Mouse (Mus musculus): Measurements from ENCODE around the gene Iqcf1.
A peak's percentile ranks its signal among the peaks of the same experiment; 100 is the strongest.
"Not testable (repeated sequence)": the region's sequence is repeated elsewhere in the genome, so short reads cannot be mapped to it uniquely, and the experiment has no call there.

The Iqcf1 gene

DNA sequence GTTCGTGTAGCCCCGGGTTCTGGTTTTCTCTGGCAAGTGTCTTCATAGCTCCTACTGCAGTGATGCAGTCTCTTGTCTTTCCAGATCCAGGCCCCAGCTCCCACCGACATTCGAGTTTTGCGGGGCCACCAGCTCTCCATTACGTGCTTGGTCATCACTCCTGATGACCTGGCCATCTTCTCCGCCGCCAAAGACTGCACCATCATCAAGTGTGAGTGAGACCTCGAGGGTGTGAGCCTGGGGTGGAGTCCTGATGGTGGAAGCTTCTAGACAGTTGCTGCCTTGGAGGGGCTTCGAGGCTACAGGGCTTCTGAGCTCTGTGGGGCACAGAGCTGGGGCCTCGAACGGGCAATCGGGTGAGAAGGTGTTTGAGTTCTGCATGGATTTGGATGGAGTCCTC, 18.1 kb upstream of the Iqcf1 start:
- no peak for DNase-seq (ENCODE audit: inconsistent age in 2 of 2, low spot score in 1 of 2)

DNA sequence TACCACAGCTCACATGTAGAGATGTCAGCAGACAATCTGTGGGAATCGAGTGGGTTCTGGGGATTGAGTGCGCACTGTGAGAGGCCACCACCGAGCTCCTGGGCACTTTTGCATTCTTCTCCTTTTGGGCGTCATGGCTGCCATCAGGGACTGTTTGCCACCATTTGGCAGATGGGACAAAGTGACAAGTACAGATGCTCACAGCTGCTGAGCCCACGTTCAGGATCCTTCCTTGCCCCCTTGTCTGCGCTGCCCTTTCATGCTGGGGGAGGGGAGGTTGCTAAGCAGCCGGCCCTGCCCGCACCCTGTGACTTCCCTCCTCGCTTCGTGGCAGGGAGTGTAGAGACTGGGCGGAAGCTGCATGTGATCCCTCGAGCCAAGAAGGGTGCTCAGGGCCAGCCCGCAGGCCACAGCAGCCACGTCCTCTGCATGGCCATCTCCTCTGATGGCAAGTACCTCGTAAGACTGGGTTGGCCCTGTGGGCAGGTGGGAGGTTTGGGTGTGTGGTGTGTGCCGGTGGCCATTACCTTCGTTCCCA, 17.1 kb upstream of the Iqcf1 start:
- no peak for DNase-seq (ENCODE audit: inconsistent age in 2 of 2, low spot score in 1 of 2)

DNA sequence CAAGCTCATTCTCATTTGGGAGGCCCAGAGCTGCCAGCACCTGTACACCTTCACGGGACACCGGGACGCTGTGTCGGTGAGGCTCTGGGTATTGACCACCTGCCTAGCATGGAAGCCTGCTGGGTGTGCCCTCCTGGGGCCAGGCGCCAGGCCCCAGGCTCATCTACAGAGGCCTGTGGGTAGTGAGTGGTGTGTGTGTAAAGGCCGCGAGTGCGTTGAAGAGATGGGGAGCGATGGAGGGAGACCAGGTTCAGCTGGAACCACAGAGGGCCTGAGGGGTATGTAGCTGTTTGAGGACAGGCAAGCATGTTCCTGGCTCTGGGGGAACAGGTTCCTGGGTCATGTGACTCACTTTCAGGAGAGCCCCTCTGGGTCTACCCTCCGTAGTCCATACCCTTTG, 16.6 kb upstream of the Iqcf1 start:
- DNase-seq (ENCODE audit: inconsistent age in 2 of 2, low spot score in 1 of 2) = no peak

DNA sequence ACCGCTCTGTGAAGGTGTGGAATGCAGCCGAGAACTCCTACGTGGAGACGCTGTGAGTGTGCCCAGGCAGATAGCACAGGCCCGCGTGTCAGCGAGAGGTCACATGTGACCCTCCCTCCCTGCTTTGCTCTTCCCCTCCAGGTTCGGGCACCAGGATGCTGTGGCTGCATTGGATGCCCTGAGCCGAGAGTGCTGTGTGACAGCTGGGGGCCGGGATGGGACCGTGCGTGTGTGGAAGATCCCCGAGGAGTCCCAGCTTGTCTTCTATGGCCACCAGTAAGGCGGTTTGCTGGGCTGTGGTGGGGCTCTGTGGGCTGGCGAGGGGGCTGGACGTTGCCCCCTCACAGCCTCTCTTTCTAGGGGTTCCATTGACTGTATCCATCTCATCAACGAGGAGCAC, 16.2 kb upstream of the Iqcf1 start:
- peak in 1 of 2 experiments; percentile 16 for DNase-seq (ENCODE audit: inconsistent age in 2 of 2, low spot score in 1 of 2)

DNA sequence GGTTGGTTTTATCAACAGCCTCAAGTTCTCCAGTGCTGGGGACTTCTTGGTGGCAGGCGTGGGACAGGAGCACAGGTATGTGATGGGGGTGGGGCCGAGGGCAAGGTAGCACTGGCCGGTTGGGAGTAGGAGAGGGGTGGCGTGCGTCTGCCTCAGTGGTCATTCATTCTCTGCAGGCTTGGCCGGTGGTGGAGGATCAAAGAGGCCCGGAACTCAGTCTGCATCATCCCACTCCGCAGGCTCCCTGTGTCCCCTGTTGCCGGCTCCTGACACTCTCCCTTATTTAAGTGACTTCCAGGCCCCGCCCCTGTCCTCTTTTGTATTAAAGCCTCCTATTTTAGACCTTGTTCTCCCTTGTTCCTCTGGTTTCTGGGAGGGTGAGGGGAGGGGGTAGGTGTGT, 14.7 kb upstream of the Iqcf1 start:
- DNase-seq (ENCODE audit: inconsistent age in 2 of 2, low spot score in 1 of 2) = no peak

DNA sequence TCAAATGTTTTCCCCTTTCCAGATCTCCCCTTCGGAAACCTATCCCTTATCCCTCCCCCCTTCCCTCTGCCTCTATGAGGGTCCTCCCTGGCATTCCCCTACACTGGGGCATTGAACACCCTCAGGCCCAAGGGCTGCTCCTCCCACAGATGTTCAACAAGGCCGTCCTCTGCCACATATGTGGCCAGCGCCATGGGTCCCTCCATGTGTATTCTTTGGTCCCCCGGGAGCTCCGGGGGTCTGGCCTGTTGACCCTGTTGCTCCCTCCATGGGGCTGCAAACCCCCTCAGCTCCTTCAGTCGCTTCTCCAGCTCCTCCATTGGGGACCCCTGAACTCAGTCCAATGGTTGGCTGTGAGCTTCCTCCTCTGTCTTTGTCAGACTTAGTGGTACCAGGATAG, 12.2 kb upstream of the Iqcf1 start:
- DNase-seq (ENCODE audit: inconsistent age in 2 of 2, low spot score in 1 of 2) = not testable (repeated sequence)

DNA sequence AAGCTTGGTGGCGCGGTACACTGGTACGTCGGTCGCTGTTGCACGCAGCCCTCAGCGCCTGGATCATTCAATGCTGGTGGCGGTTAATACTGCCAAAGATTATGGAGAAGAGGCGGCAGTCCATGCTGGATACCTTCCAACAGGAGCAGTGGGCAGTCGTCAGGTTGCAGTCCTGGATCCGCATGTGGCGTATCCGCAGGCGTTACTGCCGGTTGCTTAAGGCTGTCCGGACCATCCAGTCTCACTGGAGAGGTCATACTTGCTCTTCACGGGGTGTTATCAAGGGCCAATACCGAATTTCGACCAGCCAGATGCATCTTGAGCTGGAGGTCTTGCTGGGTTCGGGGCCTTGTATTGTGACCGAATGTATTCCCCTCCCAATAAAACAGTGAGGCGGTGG, 2.1 kb downstream of the Iqcf1 start:
- no peak for DNase-seq (ENCODE audit: inconsistent age in 2 of 2, low spot score in 1 of 2)

DNA sequence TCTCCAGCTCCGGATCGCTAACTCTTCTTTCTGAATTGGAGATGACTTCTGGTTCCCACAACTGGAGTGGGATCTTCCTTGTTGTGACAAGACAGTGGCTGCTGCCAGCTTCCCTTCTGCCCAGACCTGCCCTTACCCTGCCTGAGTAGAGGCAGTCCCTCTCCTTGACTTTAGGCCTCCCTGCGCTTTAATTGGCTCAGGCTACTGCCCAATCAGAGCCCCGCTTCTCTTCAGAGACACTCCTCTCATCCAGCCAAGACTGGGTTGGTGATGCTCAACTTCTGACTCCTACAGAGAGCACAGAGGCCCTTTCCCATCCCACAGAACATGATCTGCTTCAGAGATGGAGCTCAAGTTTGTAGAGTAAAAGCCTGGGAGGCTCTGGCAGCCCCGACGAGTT, 4.5 kb downstream of the Iqcf1 start:
- DNase-seq (ENCODE audit: inconsistent age in 2 of 2, low spot score in 1 of 2) = no peak

DNA sequence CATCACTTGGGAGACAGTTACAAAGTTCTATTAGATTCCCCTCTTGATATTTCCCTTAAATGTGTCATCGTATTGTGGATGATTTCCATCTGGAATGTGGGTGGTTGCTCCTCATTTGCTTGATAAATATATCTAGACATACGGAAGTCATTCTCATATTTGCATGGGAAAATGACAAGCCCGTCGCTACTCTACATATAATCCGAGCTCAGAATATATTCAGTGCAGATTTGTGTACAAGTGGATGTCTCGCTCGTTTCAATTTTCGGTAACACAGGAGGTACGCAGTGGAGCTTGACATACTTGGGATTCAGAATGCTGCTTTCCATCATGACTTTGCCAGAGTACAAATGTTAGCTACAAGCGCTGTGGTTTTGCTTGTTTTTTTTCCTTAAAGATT, 9.6 kb downstream of the Iqcf1 start:
- no peak for DNase-seq (ENCODE audit: inconsistent age in 2 of 2, low spot score in 1 of 2)

DNA sequence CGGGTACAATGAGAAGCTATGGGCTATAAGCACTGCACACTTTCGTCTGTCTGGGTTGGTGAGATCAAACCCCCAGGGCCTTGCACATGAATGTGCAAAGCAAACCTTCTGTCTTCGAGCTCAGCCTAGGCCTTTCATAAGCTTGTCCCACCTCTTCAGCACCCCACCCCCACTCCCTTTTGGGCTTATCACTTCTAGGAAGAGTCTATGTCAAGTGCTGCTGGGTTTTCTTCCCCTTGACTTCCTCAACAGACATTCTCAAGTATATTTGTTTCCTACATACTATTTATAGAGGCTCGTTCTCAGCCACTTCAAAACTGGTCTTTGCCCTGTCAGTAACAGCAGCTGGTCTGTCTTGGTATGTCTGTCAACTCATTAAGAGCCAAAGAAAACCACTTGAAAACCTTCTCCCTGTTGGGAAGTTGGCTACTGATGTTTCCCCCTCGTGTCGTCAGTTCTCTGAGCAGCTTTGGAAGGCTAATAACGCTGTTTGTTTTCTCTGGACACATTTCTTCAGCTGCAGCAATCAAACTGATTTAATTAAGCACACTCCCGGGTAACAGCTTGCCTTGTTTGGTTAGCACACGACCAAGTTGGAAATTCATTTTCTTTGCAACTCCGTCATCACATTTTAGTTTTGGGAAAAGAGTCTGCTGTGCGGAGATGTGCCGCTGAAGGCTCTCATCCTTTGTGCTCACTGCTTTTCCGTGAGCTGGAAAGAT, 13.1 kb downstream of the Iqcf1 start:
- DNase-seq (ENCODE audit: inconsistent age in 2 of 2, low spot score in 1 of 2) = no peak

DNA sequence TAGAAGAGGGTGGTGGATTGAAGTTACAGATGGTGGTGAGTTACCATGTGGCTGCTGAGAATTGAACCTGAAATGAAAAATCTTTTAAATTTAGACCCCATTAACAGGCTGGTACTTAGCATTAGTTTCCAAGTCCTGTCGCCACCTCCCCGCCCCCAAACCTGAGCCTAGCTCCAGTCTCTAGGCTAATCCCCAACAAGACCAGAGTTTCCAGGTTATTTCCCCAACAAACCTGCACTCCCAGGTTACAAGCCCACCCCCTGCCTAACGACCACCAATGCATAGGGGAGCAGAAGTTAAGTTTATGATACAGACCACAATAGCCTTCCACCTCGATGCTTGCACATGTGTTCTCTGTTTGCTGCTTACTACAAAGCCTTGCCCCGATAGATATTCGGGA, 13.8 kb downstream of the Iqcf1 start:
- no peak for DNase-seq (ENCODE audit: inconsistent age in 2 of 2, low spot score in 1 of 2)

DNA sequence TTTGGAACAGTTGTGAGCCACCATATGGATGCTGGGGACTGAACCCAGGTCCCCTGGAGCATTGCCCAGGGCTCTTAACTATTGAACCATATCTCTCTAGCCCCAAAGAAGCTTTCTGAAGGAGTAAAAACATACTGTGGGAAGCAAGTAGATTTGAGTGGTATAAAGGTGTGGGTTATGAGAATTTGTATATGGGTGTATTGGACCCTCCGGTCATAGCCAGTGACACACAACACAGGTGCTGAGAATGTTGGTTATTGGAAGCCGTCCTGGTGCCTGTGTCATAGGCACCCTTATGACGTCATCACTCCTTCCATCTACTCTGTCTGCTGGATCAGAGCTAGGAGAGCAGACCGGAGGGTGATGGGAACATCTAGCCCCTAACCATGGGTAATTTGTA, 14.5 kb downstream of the Iqcf1 start, which contains the start of gene Iqcf5:
TSS of gene Iqcf5 (plus strand) at position 301 of the 400 bp plus-strand sequence.
- DNase-seq (ENCODE audit: inconsistent age in 2 of 2, low spot score in 1 of 2) = no peak

DNA sequence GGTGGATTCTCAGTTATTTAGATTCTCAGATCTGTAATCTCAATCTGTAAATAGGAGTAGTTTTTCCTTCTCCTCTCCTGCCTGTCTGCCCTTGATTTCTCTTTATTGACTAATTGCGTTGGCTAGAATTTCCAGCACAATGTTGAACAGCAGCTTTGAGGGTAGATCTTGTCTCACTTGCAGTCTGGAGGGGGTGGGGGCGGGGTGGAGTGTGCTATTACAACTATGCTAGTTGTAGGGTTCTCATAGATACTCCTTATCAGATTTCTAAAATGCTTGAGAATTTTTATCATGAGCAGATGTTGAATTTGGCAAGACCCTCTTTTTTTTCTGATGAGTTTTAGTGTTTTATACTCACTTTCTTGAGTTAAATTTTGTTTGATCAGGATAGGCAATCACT, 19.7 kb downstream of the Iqcf1 start:
- no peak for DNase-seq (ENCODE audit: inconsistent age in 2 of 2, low spot score in 1 of 2)

DNA sequence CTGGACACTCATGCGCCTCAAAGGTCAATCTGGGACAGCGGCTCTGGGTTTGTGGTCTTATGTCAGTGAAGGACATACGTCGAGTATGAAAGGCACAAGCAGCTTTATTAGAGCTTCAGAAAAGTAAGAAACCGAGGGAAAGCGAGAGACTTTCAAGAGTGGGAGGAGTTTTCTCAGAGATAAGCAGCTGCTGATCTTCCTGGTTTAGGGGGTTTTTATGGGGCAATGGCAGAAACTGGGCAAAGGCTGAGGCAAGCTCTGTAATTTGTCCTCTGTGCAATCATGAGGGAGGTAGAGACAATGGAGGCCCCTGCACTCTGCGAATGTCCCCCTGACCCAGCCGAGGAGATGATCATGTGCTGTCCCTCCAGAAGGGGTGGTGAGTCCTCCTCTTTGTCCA, 20.1 kb downstream of the Iqcf1 start:
- DNase-seq (ENCODE audit: inconsistent age in 2 of 2, low spot score in 1 of 2) = no peak

DNA sequence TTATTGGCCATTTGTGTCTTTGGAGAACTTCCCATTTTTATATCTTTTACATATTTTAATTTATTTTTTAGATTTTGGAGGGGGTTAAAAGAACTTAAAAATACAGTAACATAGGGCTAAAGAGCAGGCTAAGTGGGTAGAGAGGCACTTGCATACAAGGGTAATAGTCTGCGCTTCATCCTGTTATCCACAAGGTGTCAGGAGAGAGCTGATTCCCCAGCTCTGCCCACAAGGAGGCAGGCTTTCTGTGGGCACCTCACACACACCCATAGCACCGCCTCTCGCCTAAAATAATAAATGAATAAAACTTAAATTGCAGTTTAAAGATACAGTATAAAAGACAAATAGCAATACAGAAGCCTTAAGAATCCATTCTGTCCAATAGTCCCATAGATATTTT, 32.1 kb downstream of the Iqcf1 start:
- DNase-seq (ENCODE audit: inconsistent age in 2 of 2, low spot score in 1 of 2) = peak; percentile 5 to 39

DNA sequence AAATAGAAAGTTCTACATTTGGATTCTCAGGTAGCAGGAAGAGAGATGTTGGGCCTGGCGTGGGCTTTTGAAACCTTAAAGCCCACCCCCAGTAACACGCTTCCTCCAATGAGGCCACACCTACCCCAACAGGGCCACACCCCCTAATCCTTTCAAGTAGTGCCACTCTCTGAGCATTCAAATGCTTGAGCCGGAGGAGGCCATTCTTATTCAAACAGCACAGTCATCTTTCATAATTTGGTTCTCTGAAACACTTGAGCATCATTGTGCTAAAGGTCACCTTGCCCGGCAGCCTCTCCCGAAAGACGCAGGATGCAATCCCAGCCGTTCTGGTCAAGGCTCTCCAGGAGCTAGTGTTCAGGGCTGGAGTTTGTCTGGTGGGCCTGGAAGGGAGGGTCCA, 34.5 kb downstream of the Iqcf1 start:
- DNase-seq (ENCODE audit: inconsistent age in 2 of 2, low spot score in 1 of 2) = no peak

DNA sequence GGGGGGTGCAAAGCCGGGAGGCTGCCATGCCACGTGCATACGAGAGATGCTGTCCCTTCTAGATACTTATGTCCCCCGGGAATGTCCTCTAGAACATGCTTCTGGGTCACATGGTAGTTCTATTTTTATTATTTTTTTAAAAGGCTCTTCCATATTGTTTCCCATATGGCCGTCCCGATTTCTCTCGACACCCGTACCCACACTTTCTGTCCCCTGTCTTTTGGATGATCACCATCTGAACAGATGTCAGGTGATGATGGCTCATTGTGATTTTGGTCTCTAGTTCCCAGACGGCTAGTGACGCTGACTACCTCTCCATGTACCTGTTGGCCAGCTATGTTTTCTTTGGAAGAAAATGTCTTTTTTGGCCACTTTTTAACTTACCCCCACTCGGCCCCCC, 35.2 kb downstream of the Iqcf1 start:
- DNase-seq (ENCODE audit: inconsistent age in 2 of 2, low spot score in 1 of 2) = no peak
